Mouse (Mus musculus) right cerebral cortex, adult 2 months (tissue): ENCODE measurements at regions not wholly inside any gene's neighbourhood (a gene's known extent, or its start where the extent isn't known, plus 50 kb on each side); places are given as distances from the start of the nearest gene placed in this dataset.
A peak's percentile ranks its signal among the peaks of the same experiment; 100 is the strongest.

Experiments used
- DNase-seq, 2 experiments: peaks; one replicate each; pipeline ENCODE4 v3.0.0; 2021 to 2022; ENCODE audit warnings: low spot score in 2 of 2

GRCm38 (mm10) chr6:111621684-111622480 lies 651.7 kb upstream of the Lmcd1 start:
- DNase-seq = no peak

GRCm38 (mm10) chr6:111622481-111623139 lies 650.9 kb upstream of the Lmcd1 start:
- DNase-seq = peak in 1 of 2 experiments; percentile 5

- peak; percentile 3 to 11 for DNase-seq
Observed at GRCm38 (mm10) chr6:111623140-111623497, 650.4 kb upstream of the Lmcd1 start.

GRCm38 (mm10) chr6:111625501-111625900 lies 648.1 kb upstream of the Lmcd1 start:
- no peak for DNase-seq

GRCm38 (mm10) chr6:111652736-111653135 lies 620.8 kb upstream of the Lmcd1 start:
- DNase-seq = no peak

- peak in 1 of 2 experiments; percentile 2 for DNase-seq
Observed at GRCm38 (mm10) chr6:111659957-111660356, 613.6 kb upstream of the Lmcd1 start.

GRCm38 (mm10) chr6:111664603-111665002 lies 609.0 kb upstream of the Lmcd1 start:
- peak; percentile 4 for DNase-seq

GRCm38 (mm10) chr6:111684911-111685310 lies 588.6 kb upstream of the Lmcd1 start:
- DNase-seq = no peak

- no peak for DNase-seq
Observed at GRCm38 (mm10) chr6:111702864-111703263, 570.7 kb upstream of the Lmcd1 start.

- DNase-seq = no peak
Observed at GRCm38 (mm10) chr6:111708277-111708676, 565.3 kb upstream of the Lmcd1 start.

GRCm38 (mm10) chr6:111725969-111726368 lies 547.6 kb upstream of the Lmcd1 start:
- no peak for DNase-seq

- no peak for DNase-seq
Observed at GRCm38 (mm10) chr6:111730381-111730780, 543.2 kb upstream of the Lmcd1 start.

- no peak for DNase-seq
Observed at GRCm38 (mm10) chr6:111733926-111734325, 539.6 kb upstream of the Lmcd1 start.

- DNase-seq = peak; percentile 5 to 13
Observed at GRCm38 (mm10) chr6:111738983-111739382, 534.6 kb upstream of the Lmcd1 start.

- no peak for DNase-seq
Observed at GRCm38 (mm10) chr6:111781710-111782481, 491.7 kb upstream of the Lmcd1 start.

- DNase-seq = no peak
Observed at GRCm38 (mm10) chr6:111808611-111809010, 464.9 kb upstream of the Lmcd1 start.

GRCm38 (mm10) chr6:111813982-111814603 lies 459.5 kb upstream of the Lmcd1 start:
- DNase-seq = no peak

GRCm38 (mm10) chr6:111815150-111815549 lies 458.4 kb upstream of the Lmcd1 start:
- peak in 1 of 2 experiments; percentile 3 for DNase-seq

- DNase-seq = no peak
Observed at GRCm38 (mm10) chr6:111820265-111820664, 453.3 kb upstream of the Lmcd1 start.

GRCm38 (mm10) chr6:111844321-111844835 lies 429.2 kb upstream of the Lmcd1 start:
- peak; percentile 24 to 33 for DNase-seq

GRCm38 (mm10) chr6:111866101-111866598 lies 407.4 kb upstream of the Lmcd1 start:
- peak; percentile 6 to 10 for DNase-seq
